Mouse (Mus musculus): Measurements from ENCODE around the gene Shisa2.
"Not testable (repeated sequence)": the region's sequence is repeated elsewhere in the genome, so short reads cannot be mapped to it uniquely, and the experiment has no call there.

Gene Shisa2

DNA sequence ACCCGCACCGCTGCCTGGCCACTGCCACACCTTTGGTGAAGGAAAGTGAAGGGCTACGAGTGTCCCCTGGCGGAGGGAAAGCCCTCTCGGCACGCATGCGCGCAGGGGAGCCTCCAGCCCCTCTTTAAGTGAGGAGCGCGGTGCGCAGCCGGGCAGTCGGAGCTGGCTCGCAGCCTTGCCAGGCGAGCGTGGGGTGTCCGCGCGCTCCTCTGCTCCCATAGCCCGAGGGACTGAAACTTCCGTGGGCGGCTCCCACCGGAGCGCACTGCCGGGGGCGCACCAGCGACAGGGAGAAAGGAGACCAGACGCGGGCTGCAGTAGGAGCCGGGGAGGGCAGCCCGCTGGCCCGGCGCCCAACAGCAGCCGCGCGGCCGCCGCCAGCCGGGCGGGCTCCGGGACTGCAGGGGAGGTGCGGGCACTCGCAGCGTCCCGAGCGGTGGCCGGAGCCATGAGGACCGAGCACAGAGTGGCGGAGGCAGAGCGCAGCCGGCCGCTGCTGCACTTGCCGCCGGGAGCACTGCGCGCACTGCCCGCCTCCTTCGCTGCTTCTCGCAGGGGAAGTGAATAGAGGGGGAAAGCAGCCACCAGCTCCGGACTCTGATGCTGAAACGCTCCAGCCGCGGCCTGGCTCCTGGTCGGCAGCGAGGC, at the start of gene Shisa2:
Shisa2 (plus strand) TSS at position 151 of the 648 bp plus-strand sequence.
- DNase-seq (ENCODE audit: low spot score), result peak; percentile 45

DNA sequence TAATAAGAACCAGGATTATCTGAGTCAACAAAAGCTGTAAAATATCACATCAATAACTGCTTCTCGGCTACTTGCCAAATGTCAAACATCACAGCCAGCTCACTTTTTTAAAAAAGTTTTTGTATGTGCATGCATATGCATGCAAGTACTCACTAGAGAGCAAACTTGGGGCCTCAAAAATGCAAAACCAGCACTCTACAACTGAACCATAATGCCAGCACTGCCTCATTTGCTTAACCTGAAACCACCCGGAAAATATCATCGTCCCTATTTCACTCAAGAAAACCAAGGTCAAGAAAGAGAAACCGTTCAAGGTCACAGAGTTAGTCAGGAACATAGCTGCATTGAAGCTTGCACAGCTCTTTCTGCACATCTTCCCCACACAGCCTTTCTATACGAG, 48.7 kb upstream of the Shisa2 start:
- no peak for DNase-seq (ENCODE audit: low spot score)

DNA sequence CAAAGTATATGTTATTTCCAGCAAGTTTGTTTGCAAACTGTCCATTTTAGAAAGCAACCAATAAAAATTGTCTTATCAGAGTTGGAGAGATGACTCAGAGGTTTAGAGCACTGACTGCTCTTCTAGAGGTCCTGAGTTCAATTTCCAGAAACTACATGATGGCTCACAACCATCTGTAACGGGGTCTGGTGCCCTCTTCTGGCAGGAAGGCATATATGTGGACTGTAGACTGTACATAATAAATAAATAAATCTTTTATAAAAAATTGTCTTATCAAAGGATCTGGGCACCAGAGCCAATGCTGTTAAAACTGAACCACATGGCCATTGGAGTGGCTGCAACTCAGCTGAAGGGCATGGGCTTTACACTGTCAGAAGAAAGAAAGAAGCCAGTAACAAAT, 34.5 kb upstream of the Shisa2 start:
- no peak for DNase-seq (ENCODE audit: low spot score)

DNA sequence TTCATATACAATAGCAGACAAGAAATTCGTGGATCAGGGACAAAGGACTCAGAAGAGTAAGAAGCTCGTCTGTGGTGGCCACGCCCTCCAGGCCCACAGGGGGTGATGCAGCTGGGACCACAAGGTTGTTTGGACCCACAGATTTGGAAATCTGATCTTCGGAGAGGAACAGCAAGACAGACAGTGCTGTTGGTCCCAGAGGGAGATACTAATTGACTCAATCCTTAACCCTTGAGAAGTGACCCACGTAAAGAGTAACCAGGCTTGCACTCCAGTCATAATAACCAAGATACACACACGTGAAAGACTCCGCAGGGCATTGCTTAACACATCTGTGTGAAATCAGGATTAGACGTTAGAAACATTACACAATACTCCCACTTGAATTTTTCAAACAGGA, 33.2 kb upstream of the Shisa2 start:
- DNase-seq (ENCODE audit: low spot score), result no peak

DNA sequence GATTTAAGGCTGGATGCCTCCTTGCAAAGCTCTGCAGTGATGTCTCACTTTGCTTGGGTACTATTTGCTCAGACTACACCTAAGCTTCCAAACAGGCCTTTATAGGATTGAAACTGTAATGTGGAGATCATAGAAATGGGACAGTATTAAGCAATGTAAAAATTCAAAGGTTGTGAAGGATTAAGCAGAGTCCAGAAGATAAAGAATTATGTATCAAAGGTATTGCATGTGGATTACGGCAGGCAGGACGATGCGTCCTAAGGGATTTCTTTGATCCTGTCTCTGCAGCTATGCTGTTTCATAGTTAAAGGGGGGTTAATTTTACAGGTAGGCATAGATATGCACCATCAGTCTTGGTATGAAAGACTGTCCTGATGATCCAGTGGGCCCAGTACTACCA, 32.5 kb upstream of the Shisa2 start:
- DNase-seq (ENCODE audit: low spot score), result no peak

DNA sequence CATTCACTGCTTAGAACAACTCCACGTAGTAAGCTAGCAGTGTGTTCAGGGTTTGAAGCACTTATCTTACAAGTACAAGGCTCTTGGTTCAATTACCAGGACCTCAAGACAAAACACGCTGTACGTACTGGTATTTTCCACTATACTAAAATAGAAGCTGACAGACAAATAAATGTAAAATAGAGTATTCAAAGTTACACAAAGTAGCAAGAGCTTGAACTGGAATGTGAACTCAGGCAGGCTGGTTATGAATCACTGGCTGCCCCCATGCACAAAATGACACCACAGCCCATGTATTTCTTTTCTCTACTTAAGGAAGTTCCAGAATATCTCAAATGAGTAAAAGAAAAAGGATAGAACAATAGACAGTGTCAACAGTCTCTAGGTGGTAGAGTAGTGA, 30.1 kb upstream of the Shisa2 start:
- DNase-seq (ENCODE audit: low spot score), result no peak

GRCm38 (mm10) chr14:59597398-59598259, 27.5 kb upstream of the Shisa2 start, which contains the start of gene Cdadc1:
Gene Cdadc1, minus strand, starts transcription at chr14:59597959.
- peak; percentile 91 for DNase-seq (ENCODE audit: low spot score)

DNA sequence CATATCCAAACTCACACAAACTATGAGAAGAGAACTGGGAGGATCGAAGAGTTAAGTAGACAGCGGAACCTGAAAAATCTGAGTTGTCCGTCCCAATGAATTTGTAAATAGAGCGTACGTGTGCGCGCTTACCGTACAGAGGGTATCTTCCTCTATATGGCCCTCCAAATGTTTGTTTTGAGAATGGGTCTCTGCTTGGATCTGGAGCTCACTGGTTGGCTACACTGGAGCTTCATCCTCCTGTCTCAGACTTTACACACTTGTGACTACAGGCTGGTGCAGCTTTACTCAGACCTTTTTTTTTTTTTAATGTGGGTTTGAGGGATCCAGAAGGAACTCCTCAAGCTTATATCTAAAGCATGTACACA, 26.9 kb upstream of the Shisa2 start:
- no peak for DNase-seq (ENCODE audit: low spot score)

- DNase-seq (ENCODE audit: low spot score), result no peak
Observed at GRCm38 (mm10) chr14:59604002-59604645, 21.0 kb upstream of the Shisa2 start.

- DNase-seq (ENCODE audit: low spot score), result no peak
Observed at GRCm38 (mm10) chr14:59605671-59606353, 19.3 kb upstream of the Shisa2 start.

GRCm38 (mm10) chr14:59607021-59607420, 18.1 kb upstream of the Shisa2 start:
- no peak for DNase-seq (ENCODE audit: low spot score)

- no peak for DNase-seq (ENCODE audit: low spot score)
Observed at GRCm38 (mm10) chr14:59612920-59613625, 12.0 kb upstream of the Shisa2 start.

GRCm38 (mm10) chr14:59614149-59614548, 11.0 kb upstream of the Shisa2 start:
- DNase-seq (ENCODE audit: low spot score), result not testable (repeated sequence)

GRCm38 (mm10) chr14:59616802-59617201, 8.3 kb upstream of the Shisa2 start:
- DNase-seq (ENCODE audit: low spot score), result no peak

DNA sequence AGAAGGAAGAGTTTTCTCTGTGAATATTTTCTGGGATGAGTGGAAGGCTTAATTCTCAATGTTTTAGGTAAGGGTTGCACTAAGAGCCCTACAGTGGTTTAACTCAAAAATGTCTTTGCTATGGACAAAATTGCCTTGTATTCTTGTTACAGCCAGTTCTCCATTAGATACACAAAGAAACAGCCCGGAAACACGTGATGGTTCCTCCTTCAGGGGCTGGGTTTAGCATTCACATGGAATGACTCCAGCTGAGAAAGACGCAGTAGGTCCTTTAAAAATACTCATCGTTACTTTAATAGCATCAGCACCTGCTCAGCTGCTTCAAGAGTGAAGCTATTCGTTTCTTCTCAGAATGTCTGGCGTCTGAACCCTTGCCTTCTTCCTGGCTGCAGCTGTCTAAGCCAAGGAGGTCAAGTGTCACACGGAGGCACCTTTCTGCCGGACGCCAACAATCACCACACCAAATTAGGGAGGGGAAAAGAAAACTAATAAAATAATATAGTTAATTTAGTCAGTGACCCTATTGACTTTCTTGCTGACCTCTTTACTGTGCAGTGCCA, 702 bp upstream of the Shisa2 start:
- DNase-seq (ENCODE audit: low spot score), result no peak

DNA sequence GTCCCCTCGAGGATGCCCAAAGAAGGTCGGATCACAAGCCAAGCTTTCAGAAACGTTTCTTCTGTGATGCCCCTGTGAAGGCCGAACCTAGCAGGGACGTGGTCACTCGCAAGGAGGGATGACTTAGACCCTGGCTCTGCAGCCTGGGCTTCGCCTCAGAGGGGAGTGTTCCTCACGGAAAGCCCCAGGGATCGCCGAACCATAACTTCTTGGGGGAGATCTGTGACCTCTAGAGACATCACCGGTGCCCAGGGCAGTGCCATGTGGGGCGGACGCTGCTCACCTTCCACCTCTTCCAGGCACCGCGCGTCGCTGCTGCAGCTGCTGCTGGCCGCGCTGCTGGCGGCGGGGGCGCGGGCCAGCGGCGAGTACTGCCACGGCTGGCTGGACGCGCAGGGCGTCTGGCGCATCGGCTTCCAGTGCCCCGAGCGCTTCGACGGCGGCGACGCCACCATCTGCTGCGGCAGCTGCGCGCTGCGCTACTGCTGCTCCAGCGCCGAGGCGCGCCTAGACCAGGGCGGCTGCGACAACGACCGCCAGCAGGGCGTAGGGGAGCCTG, 777 bp downstream of the Shisa2 start:
- DNase-seq (ENCODE audit: low spot score), result no peak

DNA sequence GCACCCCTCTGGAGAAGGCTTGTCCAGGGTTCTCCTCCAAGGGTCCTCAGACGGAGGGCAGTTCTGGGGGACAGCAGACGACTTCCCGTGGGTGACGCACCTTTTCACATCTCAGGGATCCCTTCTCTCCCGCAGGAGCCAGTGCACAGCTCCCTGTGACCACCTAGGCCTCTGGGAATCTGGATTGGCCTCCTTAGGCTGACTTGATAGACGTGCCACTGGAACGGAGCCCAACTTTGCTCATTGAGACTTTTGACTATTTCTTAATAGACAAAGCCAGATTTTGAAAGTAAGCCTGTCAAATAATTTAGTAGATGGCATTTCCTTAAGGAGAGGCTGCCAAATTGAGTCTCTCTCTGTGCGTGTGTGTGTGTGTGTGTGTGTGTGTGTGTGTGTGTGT, 1.6 kb downstream of the Shisa2 start:
- no peak for DNase-seq (ENCODE audit: low spot score)

GRCm38 (mm10) chr14:59627142-59627680, 2.1 kb downstream of the Shisa2 start:
- DNase-seq (ENCODE audit: low spot score), result no peak

GRCm38 (mm10) chr14:59627823-59628222, 2.7 kb downstream of the Shisa2 start:
- no peak for DNase-seq (ENCODE audit: low spot score)

- no peak for DNase-seq (ENCODE audit: low spot score)
Observed at GRCm38 (mm10) chr14:59629308-59629707, 4.2 kb downstream of the Shisa2 start.

DNA sequence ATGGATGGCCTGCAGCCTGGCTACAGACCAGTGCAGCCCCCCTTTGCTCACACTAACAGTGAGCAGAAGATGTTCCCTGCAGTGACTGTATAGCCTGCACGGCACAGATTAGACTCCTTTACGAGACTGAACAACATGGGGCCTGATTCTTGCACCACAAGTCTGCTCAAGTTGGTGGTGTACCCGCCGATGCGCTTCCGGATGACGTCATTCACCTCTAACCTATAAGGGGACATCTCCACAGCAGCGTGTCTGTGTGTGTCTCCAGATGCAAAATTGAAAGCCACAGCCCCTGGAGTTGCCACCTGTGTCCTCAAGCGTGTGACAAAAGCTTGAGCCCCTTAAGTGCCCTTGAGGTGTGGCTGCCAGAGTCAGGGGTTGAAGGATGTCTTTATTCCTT, 5.0 kb downstream of the Shisa2 start:
- no peak for DNase-seq (ENCODE audit: low spot score)
